Mouse (Mus musculus) lung, embryonic 14.5 days (tissue): ENCODE results near the gene Zdhhc22. TPM values are rescaled to one million over a fixed set of nuclear protein-coding genes. Genes with fewer than 3 reads are reported as not detected.
A peak's percentile ranks its signal among the peaks of the same experiment; 100 is the strongest.

Source experiments
- ATAC-seq: fragments of 200-750 bp; cut with Nextera tagmentation; 2 replicates; pipeline ENCODE4 v1.8.0; 2017; ENCODE audit warnings: mild to moderate bottlenecking, moderate TSS enrichment, moderate library complexity; ENCODE audit not compliant: insufficient read depth
- DNase-seq: peaks from one replicate; pipeline ENCODE4 v3.0.0-alpha.2; 2015
- H3K27ac ChIP-seq: fragments of 300-500 bp; sonication (generic); 2 replicates; pipeline ENCODE4 v1.5.1; 2014; ENCODE audit warnings: low read depth, mild to moderate bottlenecking, moderate library complexity
- H3K27me3 ChIP-seq: fragments of 300-500 bp; sonication (generic); 2 replicates; pipeline ENCODE4 v1.6.1; 2014; ENCODE audit warnings: low read length, control low read depth; ENCODE audit not compliant: insufficient read depth
- H3K36me3 ChIP-seq: fragments of 300-500 bp; sonication (generic); 2 replicates; pipeline ENCODE4 v1.6.1; 2014; ENCODE audit warnings: control low read depth; ENCODE audit not compliant: insufficient read depth
- H3K4me1 ChIP-seq: fragments of 300-500 bp; sonication (generic); 2 replicates; pipeline ENCODE4 v1.6.1; 2014; ENCODE audit warnings: antibody characterized with exemption, control low read depth; ENCODE audit not compliant: insufficient read depth
- H3K4me2 ChIP-seq: fragments of 300-500 bp; sonication (generic); 2 replicates; pipeline ENCODE4 v1.6.1; 2014; ENCODE audit warnings: mild to moderate bottlenecking
- H3K4me3 ChIP-seq: fragments of 300-500 bp; sonication (generic); 2 replicates; pipeline ENCODE4 v1.5.1; 2014; ENCODE audit warnings: low read depth, low read length
- H3K9ac ChIP-seq: fragments of 300-500 bp; sonication (generic); 2 replicates; pipeline ENCODE4 v1.6.1; 2014
- H3K9me3 ChIP-seq: fragments of 300-500 bp; sonication (generic); 2 replicates; pipeline ENCODE4 v1.6.1; 2016; ENCODE audit warnings: low read depth, low read length, control low read depth
- CTCF ChIP-seq: IDR thresholded peaks from 2 replicates; pipeline ENCODE4 v1.5.1; 2016; ENCODE audit warnings: antibody characterized with exemption, low read depth
- WGBS: fragments of 180-500 bp; shearing (Covaris S2); extraction: QIAGEN DNeasy Blood & Tissue Kit; methylation state at CpG from one replicate; pipeline ENCODE4 v1.1.7; 2014; 5-methylcytosine and 5-hydroxymethylcytosine counted together
- polyA plus RNA-seq: library from polyadenylated mRNA; unstranded; fragments of >200 nt; fragmentation: Nextera tagmentation; extraction: Ambion mirVana; gene quantifications from 2 replicates; pipeline ENCODE4 v1.2.1, GENCODE M21; 2014

Gene Zdhhc22
- polyA plus RNA-seq, 1 experiment from 2014 or later, result not detected

DNA sequence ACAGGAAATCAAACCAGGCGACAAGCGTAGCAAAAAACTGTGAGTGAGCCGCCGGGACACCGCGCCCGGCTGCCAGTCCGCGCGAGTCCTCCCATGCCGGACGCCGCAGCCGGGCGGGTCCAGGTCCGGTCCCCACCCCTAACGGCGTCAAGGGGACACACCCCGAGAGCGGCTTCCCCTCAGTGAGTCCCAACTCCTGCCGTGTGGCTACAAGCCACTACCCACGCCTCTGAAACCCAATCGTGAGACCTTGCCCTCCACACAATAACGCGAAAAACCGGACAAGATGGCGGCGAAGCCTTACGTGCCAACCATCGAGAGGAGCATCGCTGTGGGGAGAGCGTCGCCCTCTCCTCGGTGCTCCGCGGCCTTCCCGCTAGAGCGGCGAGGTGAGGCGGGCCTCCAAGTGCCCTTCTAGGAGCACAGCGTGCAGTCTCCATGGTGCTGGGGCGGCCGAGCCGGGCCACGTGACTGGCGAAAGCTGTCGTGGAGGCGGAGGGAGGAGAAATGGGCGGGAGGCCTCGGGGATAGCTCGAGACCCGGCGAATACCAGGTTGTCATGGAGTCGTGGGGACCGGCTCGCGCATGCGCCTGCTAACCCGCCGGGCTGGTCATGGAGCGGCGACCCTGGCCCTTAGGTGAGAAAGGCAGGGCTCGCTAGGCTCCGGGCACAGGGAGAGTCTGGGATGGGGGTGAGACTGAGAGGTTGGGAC is 43.2 kb downstream of the Zdhhc22 start, which contains the start of gene Cipc:
Gene Cipc, plus strand, starts transcription at position 182 of the 713 bp plus-strand sequence.
- H3K36me3 ChIP-seq, result no peaks in the 10 kb centered on the region
- WGBS, result under 1% methylated on average over 64 of the region's 64 CpGs
- peak within 1 kb of the TSS; percentile 86 for H3K4me2 ChIP-seq
- H3K9me3 ChIP-seq, result no peaks in the 10 kb centered on the region
- peak within 1 kb of the TSS; percentile 92 for H3K9ac ChIP-seq
- H3K27ac ChIP-seq, result peak within 1 kb of the TSS; percentile 99
- no peak; the same call in 1 of the 2 replicates for TF ChIP-seq CTCF
- peak within 1 kb of the TSS; percentile 71 for H3K4me3 ChIP-seq
- DNase-seq, result peak; percentile 99
- H3K4me1 ChIP-seq, result peaks cover 18% of the 10 kb centered on the region
- ATAC-seq, result peak; percentile 99
- H3K27me3 ChIP-seq, result no peaks in the 10 kb centered on the region

DNA sequence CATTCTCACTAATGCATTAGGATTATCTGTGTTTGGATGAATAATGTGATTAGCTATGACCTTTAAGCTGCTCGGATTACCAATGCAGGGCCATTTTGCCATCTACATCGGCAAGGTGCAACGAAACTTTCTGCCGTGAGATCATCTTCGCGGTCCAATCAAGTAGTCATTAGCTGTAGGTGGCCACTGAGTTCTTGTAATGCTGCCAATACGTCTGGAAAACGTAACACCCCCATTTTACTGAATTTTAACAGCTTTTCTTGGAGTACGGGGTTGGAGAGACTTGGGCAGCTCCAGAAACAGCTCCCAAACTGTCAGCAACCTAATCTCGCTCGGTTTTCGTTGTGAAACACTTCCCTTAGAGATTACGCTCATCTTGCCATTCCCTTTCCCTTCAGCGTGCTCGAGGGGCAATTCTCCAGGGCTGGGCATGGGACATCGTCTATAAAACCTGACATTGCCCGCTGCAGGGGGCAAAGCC is 43.9 kb downstream of the Zdhhc22 start:
- peak overlapping the region; percentile 71 for H3K4me3 ChIP-seq
- under 1% methylated on average over 17 of the region's 17 CpGs for WGBS
- peaks cover 18% of the 10 kb centered on the region for H3K4me1 ChIP-seq
- H3K4me2 ChIP-seq, result peak overlapping the region; percentile 86
- no peaks in the 10 kb centered on the region for H3K27me3 ChIP-seq
- no peak for ATAC-seq
- DNase-seq, result peak; percentile 57
- no peaks in the 10 kb centered on the region for H3K36me3 ChIP-seq
- TF ChIP-seq CTCF, result no peak
- peak overlapping the region; percentile 99 for H3K27ac ChIP-seq
- H3K9me3 ChIP-seq, result no peaks in the 10 kb centered on the region
- peak overlapping the region; percentile 92 for H3K9ac ChIP-seq

DNA sequence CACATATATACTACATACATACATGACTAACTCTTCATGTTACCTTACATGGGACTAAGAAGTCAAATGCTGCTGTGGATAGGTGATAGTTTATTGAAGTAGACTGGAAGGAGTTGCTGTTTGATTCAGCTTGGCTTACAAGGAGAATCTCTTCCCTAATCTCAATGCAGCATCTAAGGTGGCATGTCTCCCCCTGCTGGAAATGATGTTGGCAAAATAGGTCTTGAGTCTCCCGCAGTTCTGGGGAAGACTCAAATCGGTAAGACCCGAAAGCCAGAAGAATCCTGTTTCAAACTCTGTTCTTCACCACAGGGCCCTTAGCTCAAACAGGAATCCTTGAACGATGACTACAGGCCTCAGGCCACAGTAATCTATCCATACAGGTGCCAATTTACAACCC is 45.1 kb downstream of the Zdhhc22 start:
- Histone ChIP-seq H3K9ac (no peak overlapping the region), H3K4me2 (no peak overlapping the region), H3K27me3 (no peaks in the 10 kb centered on the region)

DNA sequence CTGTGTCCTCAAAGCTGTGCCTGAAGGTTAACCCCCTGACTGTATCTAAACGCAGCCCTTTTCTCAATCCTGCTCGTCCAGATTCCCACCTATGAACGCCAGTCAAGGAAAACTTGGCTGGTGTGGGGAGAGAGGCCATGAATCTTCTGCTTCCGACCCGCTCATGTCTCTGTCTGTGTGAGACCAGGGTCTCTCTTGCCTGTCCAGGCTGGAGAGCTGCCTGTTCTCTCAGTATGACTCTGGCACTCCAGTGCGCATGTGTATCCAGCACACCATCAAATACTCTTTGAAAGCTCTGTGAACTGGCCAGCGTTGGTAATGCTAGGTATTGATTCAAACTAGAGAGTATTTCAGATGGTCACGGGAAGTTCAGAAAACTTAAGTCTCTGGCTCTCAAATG is 46.8 kb downstream of the Zdhhc22 start:
- WGBS, result 78% methylated on average over 8 of the region's 8 CpGs
- ATAC-seq (no peak), DNase-seq (no peak)
- no peak for TF ChIP-seq CTCF
- Histone ChIP-seq H3K4me2 (no peak overlapping the region), H3K9me3 (no peaks in the 10 kb centered on the region), H3K9ac (no peak overlapping the region), H3K27me3 (no peaks in the 10 kb centered on the region), H3K4me1 (peaks cover 10% of the 10 kb centered on the region), H3K4me3 (no peak overlapping the region), H3K36me3 (no peaks in the 10 kb centered on the region), H3K27ac (no peak overlapping the region; the same call in 1 of the 2 replicates)

More for the DNA sequence above, 45.1 kb downstream of the Zdhhc22 start:
- DNase-seq (peak; percentile 91), ATAC-seq (no peak)
- no peaks in the 10 kb centered on the region for H3K36me3 ChIP-seq
- WGBS, result 6% methylated on average over 4 of the region's 4 CpGs
- peaks cover 21% of the 10 kb centered on the region for H3K4me1 ChIP-seq
- H3K27ac ChIP-seq, result no peak overlapping the region
- H3K9me3 ChIP-seq, result no peaks in the 10 kb centered on the region
- peak; percentile 82 for TF ChIP-seq CTCF
- H3K4me3 ChIP-seq, result no peak overlapping the region

DNA sequence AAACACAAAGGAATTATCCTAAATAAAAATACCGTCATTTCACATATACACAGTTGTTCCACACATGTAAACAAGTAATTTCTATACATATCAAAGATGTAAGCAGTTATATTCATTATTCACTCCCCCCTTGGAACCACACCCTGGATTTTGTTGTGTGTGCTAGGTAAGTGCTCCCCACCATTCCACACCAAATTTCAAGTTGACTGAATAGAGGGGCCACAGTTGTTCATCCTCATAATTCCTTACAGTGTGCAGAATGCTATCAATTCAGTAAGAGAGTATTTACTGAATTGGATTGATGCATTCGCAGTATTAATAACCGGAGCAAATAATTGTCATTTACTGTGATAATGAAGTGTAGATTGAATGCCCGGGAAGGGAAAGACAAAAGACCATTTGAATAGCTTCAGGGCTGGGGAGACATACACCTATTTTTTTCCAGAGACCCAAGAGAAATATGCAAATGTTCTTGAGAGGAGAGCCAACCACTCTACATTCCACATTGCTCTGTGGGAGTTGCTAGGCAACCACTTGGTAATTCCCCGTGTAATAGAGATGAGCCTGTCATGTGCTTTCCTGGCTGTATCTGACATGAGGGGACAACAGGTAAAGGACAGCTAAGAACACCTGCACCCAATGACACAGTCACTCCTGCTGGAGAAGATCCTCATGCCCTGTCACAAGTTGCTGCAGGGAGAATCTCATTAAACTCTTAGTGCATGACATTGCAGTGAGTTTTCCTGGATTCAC is 48.3 kb downstream of the Zdhhc22 start:
- Histone ChIP-seq H3K9ac (no peak overlapping the region), H3K27me3 (no peaks in the 10 kb centered on the region), H3K4me3 (no peak overlapping the region), H3K4me2 (no peak overlapping the region), H3K36me3 (no peaks in the 10 kb centered on the region), H3K9me3 (no peaks in the 10 kb centered on the region), H3K27ac (no peak overlapping the region), H3K4me1 (peaks cover 6% of the 10 kb centered on the region; the same call in 1 of the 2 replicates)
- DNase-seq, result peak; percentile 53
- 49% methylated on average over 5 of the region's 5 CpGs for WGBS
- no peak for ATAC-seq
- TF ChIP-seq CTCF, result no peak

DNA sequence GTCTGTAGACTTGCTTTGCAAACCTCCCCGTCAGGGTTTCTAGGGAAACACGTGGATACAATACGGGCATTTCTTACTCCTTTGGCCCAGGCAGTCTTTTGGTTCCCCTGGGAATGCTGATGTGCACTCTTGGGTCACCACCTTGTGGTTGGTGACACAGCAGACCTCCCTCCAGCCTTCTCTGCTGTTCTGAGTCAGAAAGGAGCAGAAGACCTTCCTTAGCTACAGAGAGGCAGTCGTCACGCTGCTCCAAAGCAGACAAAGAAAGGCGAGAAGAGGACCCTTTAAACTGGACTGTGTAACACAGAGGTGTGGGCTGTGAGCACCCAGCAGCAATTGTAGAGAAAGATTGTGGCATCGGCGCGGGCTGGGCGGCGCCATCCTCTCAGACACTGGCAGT is 49.1 kb downstream of the Zdhhc22 start:
- Histone ChIP-seq H3K4me1 (peaks cover 6% of the 10 kb centered on the region; the same call in 1 of the 2 replicates), H3K4me2 (no peak overlapping the region), H3K27ac (peak overlapping the region; percentile 76), H3K4me3 (no peak overlapping the region), H3K36me3 (no peaks in the 10 kb centered on the region), H3K9ac (peak overlapping the region; percentile 1; the same call in 1 of the 2 replicates), H3K9me3 (no peaks in the 10 kb centered on the region), H3K27me3 (no peaks in the 10 kb centered on the region)
- 0 out of 2 replicates have a peak, but pooled peaks have one; percentile 8 for TF ChIP-seq CTCF
- 49% methylated on average over 11 of the region's 11 CpGs for WGBS
- no peak for ATAC-seq
- peak; percentile 11 for DNase-seq

DNA sequence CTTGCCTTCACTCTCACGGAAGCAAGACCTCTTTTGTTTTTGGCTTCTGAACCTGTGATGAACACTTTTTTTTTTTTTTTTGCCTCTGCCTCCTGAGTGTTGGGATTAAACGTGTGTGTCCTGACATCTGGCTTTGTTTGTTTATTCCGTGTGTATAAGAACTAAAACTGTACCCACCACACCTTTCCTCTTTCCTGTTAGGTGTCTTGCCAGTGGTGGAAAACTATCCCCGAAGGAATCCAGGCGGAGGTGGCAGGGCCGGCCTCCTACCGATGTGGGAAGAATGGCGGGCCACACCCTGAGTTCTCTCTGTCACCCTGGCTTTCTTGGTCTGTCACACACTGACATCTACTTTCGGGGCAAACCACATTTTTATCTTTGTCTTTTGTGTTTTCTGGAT is 51.7 kb downstream of the Zdhhc22 start:
- WGBS, result 68% methylated on average over 9 of the region's 9 CpGs
- no peaks in the 10 kb centered on the region for H3K9me3 ChIP-seq
- no peak for TF ChIP-seq CTCF

More for the DNA sequence above, 51.7 kb downstream of the Zdhhc22 start:
- Histone ChIP-seq H3K4me3 (no peak overlapping the region), H3K36me3 (no peaks in the 10 kb centered on the region), H3K4me1 (peaks cover 6% of the 10 kb centered on the region; the same call in 1 of the 2 replicates), H3K4me2 (no peak overlapping the region), H3K27ac (no peak overlapping the region), H3K27me3 (no peaks in the 10 kb centered on the region), H3K9ac (no peak overlapping the region)
- ATAC-seq (no peak), DNase-seq (no peak)
